Mouse (Mus musculus) heart, embryonic 12.5 days (tissue): ENCODE results near the gene Cbs. TPM values are rescaled to one million over a fixed set of nuclear protein-coding genes. Genes with fewer than 3 reads are reported as not detected.

ENCODE experiments used
- ATAC-seq: fragments of 200-750 bp; cut with Nextera tagmentation; 2 replicates; pipeline ENCODE4 v1.8.0; 2017; ENCODE audit warnings: moderate TSS enrichment, moderate library complexity; ENCODE audit not compliant: insufficient number of reproducible peaks, low FRiP score
- H3K27ac ChIP-seq: fragments of 300-500 bp; sonication (generic); 2 replicates; pipeline ENCODE4 v1.5.1; 2016; ENCODE audit warnings: mild to moderate bottlenecking, moderate library complexity; ENCODE audit not compliant: poor library complexity, severe bottlenecking
- H3K27me3 ChIP-seq: fragments of 300-500 bp; sonication (generic); replicated peaks from 2 replicates; pipeline ENCODE4 v1.6.1; 2016; ENCODE audit warnings: mild to moderate bottlenecking, moderate library complexity
- H3K36me3 ChIP-seq: fragments of 300-500 bp; sonication (generic); 2 replicates; pipeline ENCODE4 v1.6.1; 2016; ENCODE audit warnings: mild to moderate bottlenecking, moderate library complexity
- H3K4me1 ChIP-seq: fragments of 300-500 bp; sonication (generic); replicated peaks from 2 replicates; pipeline ENCODE4 v1.6.1; 2016; ENCODE audit warnings: mild to moderate bottlenecking
- H3K4me2 ChIP-seq: fragments of 300-500 bp; sonication (generic); 2 replicates; pipeline ENCODE4 v1.6.1; 2016; ENCODE audit warnings: mild to moderate bottlenecking, moderate library complexity
- H3K4me3 ChIP-seq: fragments of 300-500 bp; sonication (generic); 2 replicates; pipeline ENCODE4 v1.5.1; 2016; ENCODE audit warnings: mild to moderate bottlenecking
- H3K9ac ChIP-seq: fragments of 300-500 bp; sonication (generic); 2 replicates; pipeline ENCODE4 v1.6.1; 2016; ENCODE audit warnings: mild to moderate bottlenecking, moderate library complexity
- H3K9me3 ChIP-seq: fragments of 300-500 bp; sonication (generic); replicated peaks from 2 replicates; pipeline ENCODE4 v1.6.1; 2016; ENCODE audit warnings: mild to moderate bottlenecking, moderate library complexity
- WGBS: fragments of 180-500 bp; shearing (Covaris S2); methylation state at CpG from one replicate; pipeline ENCODE4 v1.1.7; 2016; 5-methylcytosine and 5-hydroxymethylcytosine counted together
- polyA plus RNA-seq: library from polyadenylated mRNA; unstranded; fragments of >200 nt; fragmentation: Nextera tagmentation; extraction: Ambion mirVana; gene quantifications from 2 replicates; pipeline ENCODE4 v1.2.1, GENCODE M21; 2016

The Cbs gene
- polyA plus RNA-seq, 1 experiment from 2014 or later: 0.70 TPM

- Histone ChIP-seq H3K4me2 (no peak overlapping the region), H3K4me1 (peaks cover 22% of the 10 kb centered on the region), H3K27ac (no peak overlapping the region), H3K9ac (no peak overlapping the region), H3K9me3 (no peaks in the 10 kb centered on the region), H3K36me3 (peaks cover 42% of the 10 kb centered on the region), H3K27me3 (no peaks in the 10 kb centered on the region), H3K4me3 (no peak overlapping the region)
- ATAC-seq: no peak
- 67% methylated on average over 7 of the region's 7 CpGs for WGBS
These were observed 48.9 kb downstream of the Cbs start for GRCm38 (mm10) chr17:31588115-31588514.

GRCm38 (mm10) chr17:31583781-31584180, 53.3 kb downstream of the Cbs start:
- no peak for ATAC-seq
- no peak overlapping the region for H3K9ac ChIP-seq
- no peak overlapping the region for H3K27ac ChIP-seq
- no peaks in the 10 kb centered on the region for H3K27me3 ChIP-seq
- no peak overlapping the region for H3K4me3 ChIP-seq
- no peak overlapping the region for H3K4me2 ChIP-seq
- peaks cover 10% of the 10 kb centered on the region; the same call in 1 of the 2 replicates for H3K36me3 ChIP-seq
- peaks cover 36% of the 10 kb centered on the region for H3K4me1 ChIP-seq
- 69% methylated on average over 6 of the region's 6 CpGs for WGBS
- H3K9me3 ChIP-seq: no peaks in the 10 kb centered on the region

GRCm38 (mm10) chr17:31583185-31583584, 53.9 kb downstream of the Cbs start:
- H3K4me3 ChIP-seq: no peak overlapping the region
- no peak overlapping the region for H3K9ac ChIP-seq
- WGBS: 83% methylated on average over 3 of the region's 3 CpGs
- ATAC-seq: no peak
- H3K4me1 ChIP-seq: peaks cover 32% of the 10 kb centered on the region
- no peak overlapping the region for H3K4me2 ChIP-seq
- H3K27ac ChIP-seq: no peak overlapping the region
- H3K36me3 ChIP-seq: peaks cover 10% of the 10 kb centered on the region; the same call in 1 of the 2 replicates
- H3K9me3 ChIP-seq: no peaks in the 10 kb centered on the region
- no peaks in the 10 kb centered on the region for H3K27me3 ChIP-seq

- Histone ChIP-seq H3K27me3 (no peaks in the 10 kb centered on the region), H3K4me1 (peaks cover 42% of the 10 kb centered on the region), H3K9me3 (no peaks in the 10 kb centered on the region), H3K36me3 (peaks cover 10% of the 10 kb centered on the region; the same call in 1 of the 2 replicates), H3K4me2 (no peak overlapping the region), H3K9ac (no peak overlapping the region), H3K27ac (no peak overlapping the region), H3K4me3 (no peak overlapping the region)
- 80% methylated on average over 3 of the region's 3 CpGs for WGBS
- no peak for ATAC-seq
These were observed 56.7 kb downstream of the Cbs start for GRCm38 (mm10) chr17:31580344-31580743.

GRCm38 (mm10) chr17:31576394-31577175, 60.5 kb downstream of the Cbs start:
- Histone ChIP-seq H3K4me3 (no peak overlapping the region), H3K4me2 (no peak overlapping the region), H3K27ac (no peak overlapping the region), H3K9me3 (no peaks in the 10 kb centered on the region), H3K27me3 (no peaks in the 10 kb centered on the region), H3K36me3 (no peaks in the 10 kb centered on the region), H3K4me1 (peaks cover 45% of the 10 kb centered on the region), H3K9ac (no peak overlapping the region)
- no peak for ATAC-seq
- WGBS: 83% methylated on average over 10 of the region's 10 CpGs

GRCm38 (mm10) chr17:31574662-31575061, 62.4 kb downstream of the Cbs start:
- no peaks in the 10 kb centered on the region for H3K9me3 ChIP-seq
- peaks cover 43% of the 10 kb centered on the region for H3K4me1 ChIP-seq
- no peak overlapping the region for H3K9ac ChIP-seq
- no peaks in the 10 kb centered on the region for H3K36me3 ChIP-seq
- H3K4me3 ChIP-seq: no peak overlapping the region
- ATAC-seq: no peak
- H3K27ac ChIP-seq: no peak overlapping the region
- H3K27me3 ChIP-seq: no peaks in the 10 kb centered on the region
- 55% methylated on average over 7 of the region's 7 CpGs for WGBS
- no peak overlapping the region for H3K4me2 ChIP-seq

- no peak for ATAC-seq
- Histone ChIP-seq H3K36me3 (0 out of 2 replicates have a peak, but pooled peaks cover 2% of the 10 kb centered on the region), H3K4me1 (peaks cover 61% of the 10 kb centered on the region), H3K4me3 (no peak overlapping the region), H3K4me2 (no peak overlapping the region), H3K9ac (no peak overlapping the region), H3K9me3 (no peaks in the 10 kb centered on the region), H3K27ac (no peak overlapping the region), H3K27me3 (no peaks in the 10 kb centered on the region)
- WGBS: 92% methylated on average over 5 of the region's 5 CpGs
These were observed 65.3 kb downstream of the Cbs start for GRCm38 (mm10) chr17:31571689-31572088.

GRCm38 (mm10) chr17:31570321-31570925, 66.6 kb downstream of the Cbs start:
- no peak overlapping the region for H3K4me2 ChIP-seq
- no peaks in the 10 kb centered on the region for H3K27me3 ChIP-seq
- WGBS: 64% methylated on average over 9 of the region's 9 CpGs
- H3K4me1 ChIP-seq: peaks cover 63% of the 10 kb centered on the region
- 0 out of 2 replicates have a peak, but pooled peaks cover 2% of the 10 kb centered on the region for H3K36me3 ChIP-seq
- H3K9ac ChIP-seq: no peak overlapping the region
- no peaks in the 10 kb centered on the region for H3K9me3 ChIP-seq
- H3K4me3 ChIP-seq: no peak overlapping the region
- ATAC-seq: peak; percentile 88; the same call in 1 of the 2 replicates
- H3K27ac ChIP-seq: peak overlapping the region; percentile 59

GRCm38 (mm10) chr17:31569756-31570155, 67.3 kb downstream of the Cbs start:
- no peak overlapping the region for H3K27ac ChIP-seq
- H3K27me3 ChIP-seq: no peaks in the 10 kb centered on the region
- H3K4me3 ChIP-seq: no peak overlapping the region
- ATAC-seq: no peak
- H3K4me1 ChIP-seq: peaks cover 56% of the 10 kb centered on the region
- 89% methylated on average over 1 of the region's 1 CpGs for WGBS
- no peak overlapping the region for H3K4me2 ChIP-seq
- H3K9ac ChIP-seq: no peak overlapping the region
- H3K36me3 ChIP-seq: 0 out of 2 replicates have a peak, but pooled peaks cover 2% of the 10 kb centered on the region
- H3K9me3 ChIP-seq: no peaks in the 10 kb centered on the region

GRCm38 (mm10) chr17:31566276-31566675, 70.8 kb downstream of the Cbs start:
- Histone ChIP-seq H3K36me3 (0 out of 2 replicates have a peak, but pooled peaks cover 2% of the 10 kb centered on the region), H3K4me2 (peak overlapping the region; percentile 92), H3K4me3 (peak overlapping the region; percentile 82), H3K27ac (no peak overlapping the region), H3K27me3 (no peaks in the 10 kb centered on the region), H3K9me3 (no peaks in the 10 kb centered on the region), H3K4me1 (peaks cover 52% of the 10 kb centered on the region), H3K9ac (peak overlapping the region; percentile 91)
- ATAC-seq: no peak
- WGBS: 72% methylated on average over 6 of the region's 6 CpGs
